Mouse (Mus musculus) cerebellum, adult (tissue): ENCODE results near the gene Axin2.

Experiments used
- ATAC-seq: cut with Nextera tagmentation; 2 replicates; pipeline ENCODE4 v1.9.2; 2017; ENCODE audit warnings: mild to moderate bottlenecking, moderate library complexity, mixed read lengths; ENCODE audit not compliant: insufficient number of reproducible peaks, low FRiP score, low TSS enrichment

The Axin2 gene

GRCm38 (mm10) chr11:108927093-108927444 is 6.9 kb downstream of the Axin2 start:
- no peak for ATAC-seq

- no peak for ATAC-seq
Measured at GRCm38 (mm10) chr11:108928096-108928495, 7.9 kb downstream of the Axin2 start.

DNA sequence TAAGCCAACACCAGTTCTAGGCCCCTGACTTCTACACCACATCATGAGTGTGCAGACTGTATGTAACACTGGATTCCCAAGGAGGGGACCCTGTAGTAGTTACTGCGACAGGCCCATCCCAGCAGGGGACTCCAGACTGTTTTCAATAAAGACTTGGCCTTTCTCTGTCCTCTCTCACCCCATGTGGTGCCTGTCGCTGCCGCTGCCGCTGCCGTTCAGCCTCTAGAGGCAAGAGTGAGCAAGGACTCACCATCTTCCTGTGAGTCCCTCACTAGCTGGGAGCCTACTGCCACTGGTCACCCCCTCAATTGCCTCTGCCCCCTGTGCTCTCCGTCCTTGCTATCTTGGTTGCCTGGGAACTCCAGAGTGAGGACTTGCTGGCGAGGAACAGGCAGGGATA is 8.6 kb downstream of the Axin2 start:
- no peak for ATAC-seq

DNA sequence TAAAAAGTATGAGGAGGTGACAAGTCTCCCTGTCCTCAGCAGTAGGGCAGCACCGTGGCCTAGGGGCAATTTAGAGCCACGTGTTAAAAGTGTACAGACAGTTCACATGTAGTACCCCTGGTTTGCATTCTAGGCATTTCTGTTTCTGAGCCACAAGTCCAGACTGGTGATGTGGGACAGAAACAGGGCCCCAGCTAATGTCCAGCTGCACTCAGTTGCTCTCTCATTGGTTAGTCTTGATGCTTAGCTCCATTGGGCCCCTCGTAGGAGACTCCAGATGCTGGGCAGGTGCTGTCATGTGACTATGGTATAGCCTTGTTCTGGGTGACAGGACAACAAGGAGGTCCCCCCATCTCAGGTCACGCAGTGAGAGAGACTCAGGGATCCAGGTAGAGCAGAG is 9.0 kb downstream of the Axin2 start:
- ATAC-seq, result no peak

DNA sequence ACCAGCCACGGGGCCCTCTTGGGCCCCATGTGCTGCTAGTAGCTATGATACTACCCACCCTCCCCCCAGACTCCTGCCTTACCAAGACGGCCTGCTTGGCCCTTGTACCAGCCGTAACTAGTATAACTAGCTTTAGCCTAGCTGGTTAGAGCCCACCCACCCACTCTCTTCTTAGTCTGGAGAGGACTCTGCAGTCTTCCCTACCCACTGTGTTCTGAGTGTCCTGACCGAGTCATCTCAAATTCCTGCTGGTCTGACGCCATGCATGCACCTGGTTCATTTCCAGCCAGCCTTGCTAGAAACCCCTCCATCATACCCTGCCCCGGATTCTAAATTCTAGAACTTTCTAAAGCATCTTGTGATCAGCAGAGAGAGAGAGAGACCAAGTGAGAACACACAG is 9.6 kb downstream of the Axin2 start:
- no peak for ATAC-seq

- no peak for ATAC-seq
Measured at GRCm38 (mm10) chr11:108930612-108931011, 10.5 kb downstream of the Axin2 start.

GRCm38 (mm10) chr11:108933835-108934234 is 13.7 kb downstream of the Axin2 start:
- ATAC-seq, result no peak

GRCm38 (mm10) chr11:108935128-108935868 is 15.1 kb downstream of the Axin2 start:
- ATAC-seq, result no peak

DNA sequence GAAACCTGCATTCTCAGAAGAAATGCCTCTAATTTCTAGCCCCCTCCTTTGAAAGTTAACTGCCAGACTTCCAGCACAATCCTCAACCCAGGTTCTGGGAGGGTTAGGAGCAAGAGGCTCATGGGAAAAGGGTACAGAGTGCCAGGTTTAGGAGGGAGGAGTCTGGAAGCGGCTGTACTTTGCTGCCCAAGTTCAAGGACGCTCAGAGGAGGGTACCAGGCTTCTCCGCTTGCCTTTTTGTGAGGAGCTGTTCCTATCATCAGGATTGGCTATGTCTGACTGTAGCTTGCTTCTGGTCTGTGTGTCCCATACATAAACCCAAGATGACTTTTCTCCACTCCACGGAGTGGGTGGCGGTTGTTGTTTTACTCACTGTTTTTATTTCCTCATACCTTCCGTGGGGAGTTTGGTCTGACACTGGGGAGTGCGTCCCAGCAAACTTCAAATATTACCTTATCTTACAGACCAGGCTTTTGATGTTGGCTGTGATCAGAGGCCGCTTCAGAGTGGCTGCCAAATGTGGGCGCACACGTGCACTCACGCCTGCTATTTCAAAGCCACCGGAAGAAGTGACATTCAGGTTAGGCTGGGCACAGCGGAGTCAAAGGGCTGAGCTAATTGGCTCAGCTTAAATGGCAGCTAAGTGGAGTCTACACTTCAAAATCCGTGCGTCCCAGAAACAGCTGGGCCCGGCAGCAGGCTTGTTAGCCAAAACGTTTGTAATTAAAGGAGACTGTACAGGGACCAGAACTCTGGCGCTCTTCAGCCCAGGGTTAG is 16.1 kb downstream of the Axin2 start:
- no peak for ATAC-seq

DNA sequence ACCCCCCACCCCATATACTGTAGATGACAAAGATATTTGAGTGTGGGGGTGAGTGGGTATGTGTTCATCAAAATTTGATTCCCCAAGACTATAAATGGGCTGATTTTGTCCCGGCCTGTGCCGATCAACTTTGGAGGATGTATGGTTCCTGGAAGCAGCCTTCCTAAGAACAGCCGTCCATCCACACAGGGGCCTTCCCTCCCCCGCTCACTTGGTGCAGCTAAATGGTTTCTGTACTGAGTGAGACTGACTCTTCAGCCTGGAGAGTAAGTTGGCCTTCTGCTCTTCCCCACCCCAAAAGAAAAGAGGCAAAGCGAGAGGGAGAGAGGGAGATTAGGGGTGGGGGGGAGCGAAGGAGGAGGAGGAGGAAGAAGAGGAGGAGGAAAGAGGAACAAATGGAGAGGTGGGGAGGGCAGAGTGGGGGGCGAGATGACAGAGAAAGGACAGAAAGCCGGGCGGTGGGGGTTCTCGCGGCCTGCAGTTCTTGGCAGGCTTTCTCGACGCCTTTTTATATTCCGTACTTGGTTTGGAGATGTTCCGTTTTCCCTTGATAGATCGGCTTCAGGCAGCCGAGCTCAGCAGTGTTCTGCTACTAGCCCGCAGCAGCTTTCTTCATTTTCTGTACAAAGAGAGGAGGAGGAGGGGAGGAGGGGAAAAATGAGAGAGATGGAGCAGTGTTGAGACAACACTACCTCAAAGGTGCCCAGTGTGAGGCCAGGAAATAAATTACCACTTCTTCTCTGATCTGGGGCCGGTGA is 20.7 kb downstream of the Axin2 start:
- ATAC-seq, result no peak

DNA sequence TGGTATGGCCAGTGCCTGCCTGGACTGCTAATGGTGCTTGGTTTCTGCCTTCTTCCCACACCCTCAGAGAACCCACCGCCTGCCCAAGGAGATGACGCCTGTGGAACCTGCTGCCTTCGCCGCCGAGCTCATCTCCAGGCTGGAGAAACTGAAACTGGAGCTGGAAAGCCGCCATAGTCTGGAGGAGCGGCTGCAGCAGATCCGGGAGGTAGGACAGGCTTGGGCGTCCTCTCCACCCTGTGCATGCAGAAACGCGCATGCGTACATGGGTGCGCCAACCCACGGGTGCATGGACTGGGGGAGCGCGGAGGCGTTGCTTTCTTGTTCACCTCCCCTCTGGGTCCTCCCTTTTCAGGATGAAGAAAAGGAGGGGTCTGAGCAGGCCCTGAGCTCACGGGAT is 21.7 kb downstream of the Axin2 start:
- ATAC-seq, result no peak

DNA sequence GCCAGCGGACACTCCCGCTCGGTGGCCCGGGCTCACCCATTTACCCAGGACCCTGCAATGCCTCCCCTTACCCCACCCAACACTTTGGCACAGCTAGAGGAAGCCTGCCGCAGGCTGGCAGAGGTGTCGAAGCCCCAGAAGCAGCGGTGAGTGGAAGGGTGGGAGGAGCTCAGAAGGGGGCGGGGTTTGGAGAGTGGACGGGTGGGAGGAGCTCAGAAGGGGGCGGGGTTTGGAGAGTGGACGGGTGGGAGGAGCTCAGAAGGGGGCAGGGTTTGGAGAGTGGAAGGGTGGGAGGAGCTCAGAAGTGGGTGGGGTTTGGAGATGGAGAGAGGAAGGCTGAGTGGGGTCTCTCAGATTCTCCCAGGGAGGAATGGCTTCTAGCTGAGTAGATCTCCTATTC is 23.6 kb downstream of the Axin2 start:
- ATAC-seq, result no peak

DNA sequence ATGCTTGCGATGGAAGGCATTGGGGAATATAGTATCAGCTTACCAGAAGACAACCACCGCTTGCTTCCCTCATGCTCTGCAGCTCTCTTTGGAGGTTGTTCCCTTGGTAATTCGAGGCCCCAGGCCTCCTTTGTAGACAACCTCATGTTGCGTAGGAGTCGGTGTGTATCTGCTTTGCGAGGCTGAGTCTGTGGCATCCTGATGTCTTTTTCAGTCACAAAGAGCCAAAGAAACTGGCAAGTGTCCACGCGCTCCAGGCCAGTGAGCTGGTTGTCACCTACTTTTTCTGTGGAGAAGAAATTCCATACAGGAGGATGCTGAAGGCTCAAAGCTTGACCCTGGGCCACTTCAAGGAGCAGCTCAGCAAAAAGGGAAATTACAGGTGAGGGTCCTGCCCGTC is 25.5 kb downstream of the Axin2 start:
- no peak for ATAC-seq

DNA sequence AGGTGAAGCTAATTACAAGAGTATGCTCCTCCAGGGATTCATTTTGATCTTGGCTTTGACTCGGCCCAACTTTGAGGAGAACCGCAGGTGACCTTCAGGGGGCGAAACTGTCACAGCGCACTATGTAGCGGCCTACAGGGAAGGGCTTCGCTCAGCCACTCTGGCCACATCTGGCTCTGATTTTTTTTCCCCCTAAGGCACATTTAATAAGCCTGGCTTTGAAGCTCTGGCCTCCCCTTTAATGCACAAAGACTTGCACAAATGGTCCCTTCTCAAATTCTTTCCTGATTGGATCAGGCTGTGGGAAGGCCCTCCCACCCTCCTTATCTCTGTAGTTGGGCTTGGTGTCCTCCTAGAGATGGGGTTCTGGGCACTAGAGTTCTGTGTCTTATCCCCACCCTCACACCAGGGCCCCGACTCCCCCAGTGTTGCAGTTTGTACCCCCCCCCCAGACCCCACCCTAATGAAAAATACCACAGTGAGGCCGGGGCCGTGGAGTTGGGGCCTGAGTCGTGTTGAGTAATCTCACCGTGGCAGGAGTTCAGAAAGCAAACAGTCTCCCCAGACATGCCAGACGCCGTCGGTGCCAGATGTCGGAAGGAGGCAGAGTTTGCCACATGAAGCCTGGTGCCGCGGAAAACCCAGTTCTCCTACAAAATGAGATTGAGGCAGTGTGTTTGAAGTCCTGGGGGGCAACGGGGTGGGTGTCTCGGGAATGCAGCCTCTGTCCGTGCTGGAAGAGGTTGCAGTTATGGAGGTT is 27.5 kb downstream of the Axin2 start:
- ATAC-seq, result no peak

DNA sequence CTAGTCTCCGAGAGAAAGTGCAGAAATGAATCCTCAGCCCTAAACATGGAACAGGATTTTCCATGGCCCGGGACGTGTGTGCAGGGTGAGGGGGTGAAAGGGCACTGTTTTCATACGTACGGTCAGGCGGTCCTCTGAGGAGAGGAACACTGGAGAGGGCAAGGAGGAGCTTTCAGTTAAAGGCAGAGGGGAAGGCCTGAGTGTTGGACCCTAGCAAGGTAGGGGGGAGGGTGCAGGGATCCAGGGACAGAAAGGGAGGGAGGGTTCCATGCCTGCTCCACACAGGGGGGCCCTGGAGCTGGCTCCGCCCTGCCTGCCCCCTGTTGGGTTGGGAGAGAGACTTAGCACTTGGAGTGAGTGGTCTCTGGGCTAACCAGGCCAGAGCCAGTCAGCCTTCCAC is 28.4 kb downstream of the Axin2 start:
- ATAC-seq, result no peak

DNA sequence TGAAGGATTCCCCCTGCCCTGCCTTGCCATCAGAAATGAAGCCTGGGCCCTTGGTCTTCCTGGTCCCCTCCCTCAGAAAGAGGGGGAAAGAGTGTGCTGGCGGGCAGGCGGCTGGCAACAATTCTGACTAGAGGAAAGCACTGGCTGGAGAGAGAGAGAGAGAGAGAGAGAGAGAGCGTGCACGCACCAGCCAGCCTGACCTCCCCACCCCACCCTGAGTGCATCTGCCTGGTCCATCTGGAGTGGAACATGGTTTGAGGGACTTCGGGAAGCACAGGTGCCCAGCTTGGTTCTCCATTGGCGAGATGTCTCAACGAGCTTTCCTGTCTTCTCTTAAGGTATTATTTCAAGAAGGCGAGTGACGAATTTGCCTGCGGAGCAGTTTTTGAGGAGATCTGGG is 28.8 kb downstream of the Axin2 start:
- ATAC-seq, result no peak

DNA sequence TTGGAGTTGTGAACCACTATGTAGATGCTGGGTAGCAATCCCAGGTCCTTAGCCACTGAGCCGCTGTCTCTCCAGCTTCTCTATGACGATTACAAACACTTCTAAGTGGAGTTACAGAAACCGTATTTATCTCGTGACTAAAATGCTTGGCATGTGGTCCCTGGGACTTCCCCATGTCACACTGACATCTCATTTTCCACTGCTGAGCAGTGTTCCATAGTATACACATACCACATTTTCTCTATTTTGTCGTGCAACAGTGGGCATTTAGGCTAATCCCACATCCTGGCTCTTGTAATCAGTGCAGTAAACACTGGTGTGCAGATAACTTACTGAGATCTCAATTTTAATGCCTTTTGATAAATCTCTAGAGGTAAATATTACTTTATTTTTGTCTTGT is 32.2 kb downstream of the Axin2 start:
- no peak for ATAC-seq

GRCm38 (mm10) chr11:108955943-108956342 is 35.8 kb downstream of the Axin2 start:
- ATAC-seq, result no peak

GRCm38 (mm10) chr11:108958349-108958748 is 38.2 kb downstream of the Axin2 start:
- no peak for ATAC-seq

DNA sequence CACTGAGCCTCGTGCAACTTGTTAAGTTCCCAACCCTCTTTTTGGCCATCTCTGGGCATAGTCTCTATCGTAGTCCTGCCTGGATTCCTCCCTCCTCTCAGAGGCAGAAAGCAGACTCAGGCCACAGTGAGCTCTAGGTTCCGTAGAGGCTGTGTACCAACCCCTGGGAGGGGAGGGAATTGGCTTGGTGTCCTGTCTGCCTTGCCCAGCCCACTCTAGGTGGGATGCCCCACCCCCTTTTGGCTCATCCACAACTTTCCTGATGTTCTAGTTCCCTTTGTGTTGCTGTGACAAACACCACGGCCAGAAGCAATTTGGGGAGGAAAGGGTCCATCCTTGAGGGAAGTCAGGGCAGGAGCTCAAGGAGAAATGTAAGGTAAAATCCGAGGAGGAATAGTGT is 39.0 kb downstream of the Axin2 start:
- no peak for ATAC-seq

DNA sequence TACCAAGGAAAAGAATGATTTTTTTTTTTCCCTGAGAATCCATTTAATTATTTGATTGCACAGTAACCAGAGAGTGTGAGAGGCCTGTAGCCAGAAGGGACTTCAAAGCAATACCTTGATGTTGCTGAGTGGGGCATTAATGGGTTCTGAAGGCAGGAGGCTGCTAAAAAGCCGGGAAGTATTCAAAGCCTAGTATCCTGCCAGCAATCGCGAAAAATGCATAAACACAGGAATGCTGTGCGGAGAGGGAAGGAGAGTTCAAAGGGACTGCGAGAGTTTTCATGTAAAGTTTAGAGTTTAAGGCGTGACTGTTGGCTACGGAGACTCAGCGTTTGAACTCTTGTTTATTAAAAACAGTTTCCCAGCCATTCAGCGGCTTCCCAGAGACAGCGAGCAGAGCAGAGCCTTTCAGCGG is 41.5 kb downstream of the Axin2 start:
- no peak for ATAC-seq
